Mouse (Mus musculus): ENCODE results near the gene Fbxl8. TPM values are rescaled to one million over a fixed set of nuclear protein-coding genes. Genes with fewer than 3 reads are reported as not detected.

Gene Fbxl8
- polyA plus RNA-seq, 1 experiment, result 3.9 TPM

DNA sequence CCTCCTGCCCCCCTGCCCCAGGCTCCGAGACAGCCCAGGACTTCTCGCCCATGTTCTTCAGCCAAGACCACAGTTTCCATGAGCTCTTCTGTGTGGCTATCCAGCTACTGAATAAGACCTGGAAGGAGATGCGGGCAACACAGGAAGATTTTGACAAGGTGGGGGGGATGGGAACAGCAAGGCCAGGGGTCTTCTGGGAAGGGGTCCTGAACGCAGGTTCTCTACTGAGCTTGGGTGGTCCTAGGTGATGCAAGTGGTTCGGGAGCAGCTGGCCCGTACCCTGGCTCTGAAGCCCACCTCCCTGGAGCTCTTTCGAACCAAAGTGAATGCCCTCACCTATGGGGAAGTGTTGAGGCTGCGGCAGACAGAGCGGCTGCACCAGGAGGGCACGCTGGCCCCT, 44.0 kb downstream of the Fbxl8 start:
- peaks cover 10% of the 10 kb centered on the region for H3K4me1 ChIP-seq (ENCODE audit: control insufficient read depth, insufficient read depth, low read length)
- no peak overlapping the region for H3K4me3 ChIP-seq (ENCODE audit: insufficient read depth, low read length)
- no peak overlapping the region for H3K27ac ChIP-seq (ENCODE audit: insufficient read depth, low read length)
- TF ChIP-seq POLR2A (IDR thresholded peaks at IDR 0.05; ENCODE audit: low read depth, low read length), result no peak
- TF ChIP-seq CTCF (IDR thresholded peaks at IDR 0.05; ENCODE audit: borderline replicate concordance, insufficient read depth, low read length), result no peak

- peaks cover 4% of the 10 kb centered on the region for H3K4me1 ChIP-seq (ENCODE audit: control insufficient read depth, insufficient read depth, low read length)
- TF ChIP-seq CTCF (IDR thresholded peaks at IDR 0.05; ENCODE audit: borderline replicate concordance, insufficient read depth, low read length) (no peak), POLR2A (IDR thresholded peaks at IDR 0.05; ENCODE audit: low read depth, low read length) (no peak)
- H3K4me3 ChIP-seq (ENCODE audit: insufficient read depth, low read length), result no peak overlapping the region
- no peak overlapping the region for H3K27ac ChIP-seq (ENCODE audit: insufficient read depth, low read length)
Observed at GRCm38 (mm10) chr8:105309142-105309847, 44.8 kb downstream of the Fbxl8 start.

DNA sequence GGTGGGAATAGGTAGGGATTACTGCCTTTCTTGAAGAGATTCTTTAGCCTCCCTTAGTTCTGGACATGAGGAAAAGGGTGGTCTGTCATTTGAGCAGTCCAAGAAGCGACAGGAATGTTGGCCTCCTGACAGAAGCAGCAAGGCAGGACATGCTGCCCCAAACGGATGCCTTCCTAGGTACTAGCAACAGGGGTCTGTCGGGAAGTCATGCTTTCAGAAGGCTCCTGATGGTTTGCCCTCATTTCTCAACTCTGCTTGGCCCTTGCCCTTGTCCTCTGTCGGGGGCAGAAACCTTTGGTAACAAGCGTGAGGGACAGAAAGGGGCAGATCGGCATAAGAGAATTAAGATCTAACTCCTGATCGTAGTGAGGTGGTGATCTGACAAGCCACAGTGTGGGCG, 45.7 kb downstream of the Fbxl8 start:
- TF ChIP-seq CTCF (IDR thresholded peaks at IDR 0.05; ENCODE audit: borderline replicate concordance, insufficient read depth, low read length), result no peak
- TF ChIP-seq POLR2A (IDR thresholded peaks at IDR 0.05; ENCODE audit: low read depth, low read length), result no peak
- H3K4me3 ChIP-seq (ENCODE audit: insufficient read depth, low read length), result no peak overlapping the region
- H3K4me1 ChIP-seq (ENCODE audit: control insufficient read depth, insufficient read depth, low read length), result no peaks in the 10 kb centered on the region
- no peak overlapping the region for H3K27ac ChIP-seq (ENCODE audit: insufficient read depth, low read length)

GRCm38 (mm10) chr8:105311718-105312117, 47.3 kb downstream of the Fbxl8 start:
- TF ChIP-seq POLR2A (IDR thresholded peaks at IDR 0.05; ENCODE audit: low read depth, low read length) (no peak), CTCF (IDR thresholded peaks at IDR 0.05; ENCODE audit: borderline replicate concordance, insufficient read depth, low read length) (no peak)
- H3K4me3 ChIP-seq (ENCODE audit: insufficient read depth, low read length), result no peak overlapping the region
- H3K4me1 ChIP-seq (ENCODE audit: control insufficient read depth, insufficient read depth, low read length), result no peaks in the 10 kb centered on the region
- H3K27ac ChIP-seq (ENCODE audit: insufficient read depth, low read length), result no peak overlapping the region

DNA sequence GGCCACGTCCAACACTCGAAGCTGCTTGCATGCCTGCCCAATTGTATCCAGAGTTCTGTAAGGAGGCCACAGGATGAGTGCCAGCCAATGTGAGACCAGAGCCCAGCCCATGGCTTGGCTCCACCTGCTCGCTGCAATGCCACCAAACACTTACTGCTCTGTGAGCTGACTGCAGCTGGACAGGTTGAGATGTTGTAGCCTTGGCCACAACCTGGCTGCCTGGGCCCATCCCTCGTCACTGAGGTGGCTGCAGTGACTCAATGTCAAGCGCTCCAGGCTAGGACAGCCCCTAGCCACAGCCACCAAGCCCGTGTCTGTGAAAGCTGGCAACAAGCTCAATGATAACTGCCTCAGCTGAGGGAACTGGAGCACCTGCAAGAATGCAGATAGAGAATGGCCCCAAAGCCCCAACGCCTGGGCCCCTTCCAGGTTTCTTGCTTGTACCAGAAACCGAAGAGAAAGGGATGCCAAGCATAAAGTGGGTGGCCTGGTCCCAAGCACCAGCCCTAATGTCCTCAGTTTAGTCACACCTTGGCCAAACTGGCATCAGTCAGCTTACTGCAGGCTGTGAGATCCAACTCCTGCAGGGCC, 48.5 kb downstream of the Fbxl8 start:
- TF ChIP-seq CTCF (IDR thresholded peaks at IDR 0.05; ENCODE audit: borderline replicate concordance, insufficient read depth, low read length) (no peak), POLR2A (IDR thresholded peaks at IDR 0.05; ENCODE audit: low read depth, low read length) (no peak)

GRCm38 (mm10) chr8:105313622-105314402, 49.4 kb downstream of the Fbxl8 start:
- H3K4me3 ChIP-seq (ENCODE audit: insufficient read depth, low read length), result no peak overlapping the region
- TF ChIP-seq POLR2A (IDR thresholded peaks at IDR 0.05; ENCODE audit: low read depth, low read length) (no peak), CTCF (IDR thresholded peaks at IDR 0.05; ENCODE audit: borderline replicate concordance, insufficient read depth, low read length) (no peak)
- no peaks in the 10 kb centered on the region for H3K4me1 ChIP-seq (ENCODE audit: control insufficient read depth, insufficient read depth, low read length)
- no peak overlapping the region for H3K27ac ChIP-seq (ENCODE audit: insufficient read depth, low read length)

More for the DNA sequence above, 48.5 kb downstream of the Fbxl8 start:
- Histone ChIP-seq H3K4me3 (ENCODE audit: insufficient read depth, low read length) (no peak overlapping the region), H3K4me1 (ENCODE audit: control insufficient read depth, insufficient read depth, low read length) (no peaks in the 10 kb centered on the region), H3K27ac (ENCODE audit: insufficient read depth, low read length) (no peak overlapping the region)

- Histone ChIP-seq H3K4me1 (ENCODE audit: control insufficient read depth, insufficient read depth, low read length) (no peaks in the 10 kb centered on the region), H3K4me3 (ENCODE audit: insufficient read depth, low read length) (no peak overlapping the region)
- TF ChIP-seq CTCF (IDR thresholded peaks at IDR 0.05; ENCODE audit: borderline replicate concordance, insufficient read depth, low read length), result no peak
- TF ChIP-seq POLR2A (IDR thresholded peaks at IDR 0.05; ENCODE audit: low read depth, low read length), result no peak
Observed at GRCm38 (mm10) chr8:105315073-105315769, 50.8 kb downstream of the Fbxl8 start.

DNA sequence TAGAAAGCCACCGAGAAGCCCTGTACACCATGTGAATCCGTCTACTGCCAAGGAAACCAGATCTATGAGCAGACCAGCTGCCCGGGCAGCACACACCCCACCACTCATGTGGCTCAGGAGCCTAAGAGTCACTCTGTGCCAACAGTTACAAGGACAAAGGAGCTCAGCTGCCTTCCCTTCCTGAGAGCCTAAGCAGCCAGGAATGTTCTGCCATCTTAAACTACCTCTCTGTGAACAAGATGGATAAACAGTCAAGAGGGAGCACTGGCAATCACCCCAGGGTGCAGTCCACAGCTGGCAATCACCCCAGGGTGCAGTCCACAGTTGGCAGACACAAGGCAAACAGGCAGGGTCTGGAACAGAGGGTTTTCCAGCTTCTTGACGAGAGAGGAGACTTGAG, 53.5 kb downstream of the Fbxl8 start:
- H3K4me1 ChIP-seq (ENCODE audit: control insufficient read depth, insufficient read depth, low read length), result no peaks in the 10 kb centered on the region
- no peak overlapping the region for H3K27ac ChIP-seq (ENCODE audit: insufficient read depth, low read length)
- H3K4me3 ChIP-seq (ENCODE audit: insufficient read depth, low read length), result no peak overlapping the region
- TF ChIP-seq POLR2A (IDR thresholded peaks at IDR 0.05; ENCODE audit: low read depth, low read length) (no peak), CTCF (IDR thresholded peaks at IDR 0.05; ENCODE audit: borderline replicate concordance, insufficient read depth, low read length) (no peak)

More at GRCm38 (mm10) chr8:105315073-105315769, 50.8 kb downstream of the Fbxl8 start:
- H3K27ac ChIP-seq (ENCODE audit: insufficient read depth, low read length), result no peak overlapping the region

GRCm38 (mm10) chr8:105318662-105319190, 54.3 kb downstream of the Fbxl8 start:
- Histone ChIP-seq H3K4me1 (ENCODE audit: control insufficient read depth, insufficient read depth, low read length) (no peaks in the 10 kb centered on the region), H3K4me3 (ENCODE audit: insufficient read depth, low read length) (no peak overlapping the region), H3K27ac (ENCODE audit: insufficient read depth, low read length) (no peak overlapping the region)
- TF ChIP-seq POLR2A (IDR thresholded peaks at IDR 0.05; ENCODE audit: low read depth, low read length) (no peak), CTCF (IDR thresholded peaks at IDR 0.05; ENCODE audit: borderline replicate concordance, insufficient read depth, low read length) (no peak)

Other genes with a start within 250 kb of the Fbxl8 start
- not detected in 2 replicates for gene Ces3a, start 216.0 kb upstream of the Fbxl8 start, polyA plus RNA-seq (2011; ENCODE audit: insufficient read length, low read depth, missing spikeins)
- gene Ces3b, start 180.9 kb upstream of the Fbxl8 start, polyA plus RNA-seq (2011; ENCODE audit: insufficient read length, low read depth, missing spikeins), result not detected in 2 replicates
- not detected in 2 replicates for gene Ces4a, start 132.8 kb upstream of the Fbxl8 start, polyA plus RNA-seq (2011; ENCODE audit: insufficient read length, low read depth, missing spikeins)
- gene Cbfb, start 94.0 kb upstream of the Fbxl8 start, polyA plus RNA-seq (2011; ENCODE audit: insufficient read length, low read depth, missing spikeins), result 111 and 145 TPM in 2 replicates
- 19.5 and 24.7 TPM in 2 replicates for gene D230025D16Rik, start 39.5 kb upstream of the Fbxl8 start, polyA plus RNA-seq (2011; ENCODE audit: insufficient read length, low read depth, missing spikeins)
- 25.8 and 33.2 TPM in 2 replicates for gene B3gnt9, start 9.5 kb upstream of the Fbxl8 start, polyA plus RNA-seq (2011; ENCODE audit: insufficient read length, low read depth, missing spikeins)
- gene Tradd, start within 50 bp of the Fbxl8 start, polyA plus RNA-seq (2011; ENCODE audit: insufficient read length, low read depth, missing spikeins), result 12.5 and 15.0 TPM in 2 replicates
- gene Hsf4, start 5.2 kb downstream of the Fbxl8 start, polyA plus RNA-seq (2011; ENCODE audit: insufficient read length, low read depth, missing spikeins), result 1.2 and 1.7 TPM in 2 replicates
- gene Nol3, start 11.5 kb downstream of the Fbxl8 start, polyA plus RNA-seq (2011; ENCODE audit: insufficient read length, low read depth, missing spikeins), result 3.0 and 3.4 TPM in 2 replicates
- 5.2 and 6.2 TPM in 2 replicates for gene 4931428F04Rik, start 25.2 kb downstream of the Fbxl8 start, polyA plus RNA-seq (2011; ENCODE audit: insufficient read length, low read depth, missing spikeins)
- 0.55 TPM in 1 of 2 replicates, not detected in the other for gene Exoc3l, start 31.5 kb downstream of the Fbxl8 start, polyA plus RNA-seq (2011; ENCODE audit: insufficient read length, low read depth, missing spikeins)
- 42.6 and 43.9 TPM in 2 replicates for gene E2f4, start 33.0 kb downstream of the Fbxl8 start, polyA plus RNA-seq (2011; ENCODE audit: insufficient read length, low read depth, missing spikeins)
- 1.6 and 2.5 TPM in 2 replicates for gene Elmo3, start 41.0 kb downstream of the Fbxl8 start, polyA plus RNA-seq (2011; ENCODE audit: insufficient read length, low read depth, missing spikeins)
- gene Lrrc29, start 61.6 kb downstream of the Fbxl8 start, polyA plus RNA-seq (2011; ENCODE audit: insufficient read length, low read depth, missing spikeins), result 1.2 and 1.6 TPM in 2 replicates
- 54.3 and 69.1 TPM in 2 replicates for gene Tmem208, start 61.7 kb downstream of the Fbxl8 start, polyA plus RNA-seq (2011; ENCODE audit: insufficient read length, low read depth, missing spikeins)
- 16.0 and 22.6 TPM in 2 replicates for gene Fhod1, start 83.3 kb downstream of the Fbxl8 start, polyA plus RNA-seq (2011; ENCODE audit: insufficient read length, low read depth, missing spikeins)
- 8.9 and 10.3 TPM in 2 replicates for gene Slc9a5, start 84.2 kb downstream of the Fbxl8 start, polyA plus RNA-seq (2011; ENCODE audit: insufficient read length, low read depth, missing spikeins)
- 3.7 and 3.9 TPM in 2 replicates for gene Plekhg4, start 108.6 kb downstream of the Fbxl8 start, polyA plus RNA-seq (2011; ENCODE audit: insufficient read length, low read depth, missing spikeins)
- not detected in 2 replicates for gene Kctd19, start 148.9 kb downstream of the Fbxl8 start, polyA plus RNA-seq (2011; ENCODE audit: insufficient read length, low read depth, missing spikeins)
- gene Lrrc36, start 148.9 kb downstream of the Fbxl8 start, polyA plus RNA-seq (2011; ENCODE audit: insufficient read length, low read depth, missing spikeins), result not detected in 2 replicates
- 8.5 and 10.0 TPM in 2 replicates for gene Tppp3, start 206.9 kb downstream of the Fbxl8 start, polyA plus RNA-seq (2011; ENCODE audit: insufficient read length, low read depth, missing spikeins)
- gene Zdhhc1, start 232.3 kb downstream of the Fbxl8 start, polyA plus RNA-seq (2011; ENCODE audit: insufficient read length, low read depth, missing spikeins), result 21.5 and 24.7 TPM in 2 replicates

Data from embryonic fibroblast, embryonic 13.5 days (primary cell).